Mouse (Mus musculus) A20 (cell line): ENCODE measurements around the gene Nhsl2.
A peak's percentile ranks its signal among the peaks of the same experiment; 100 is the strongest.
"Not testable (repeated sequence)": the region's sequence is repeated elsewhere in the genome, so short reads cannot be mapped to it uniquely, and the experiment has no call there.

Experiments
- DNase-seq: peaks from one replicate; pipeline ENCODE4 v3.0.0-alpha.2; 2011; ENCODE audit warnings: low read depth, low spot score

The Nhsl2 gene

DNA sequence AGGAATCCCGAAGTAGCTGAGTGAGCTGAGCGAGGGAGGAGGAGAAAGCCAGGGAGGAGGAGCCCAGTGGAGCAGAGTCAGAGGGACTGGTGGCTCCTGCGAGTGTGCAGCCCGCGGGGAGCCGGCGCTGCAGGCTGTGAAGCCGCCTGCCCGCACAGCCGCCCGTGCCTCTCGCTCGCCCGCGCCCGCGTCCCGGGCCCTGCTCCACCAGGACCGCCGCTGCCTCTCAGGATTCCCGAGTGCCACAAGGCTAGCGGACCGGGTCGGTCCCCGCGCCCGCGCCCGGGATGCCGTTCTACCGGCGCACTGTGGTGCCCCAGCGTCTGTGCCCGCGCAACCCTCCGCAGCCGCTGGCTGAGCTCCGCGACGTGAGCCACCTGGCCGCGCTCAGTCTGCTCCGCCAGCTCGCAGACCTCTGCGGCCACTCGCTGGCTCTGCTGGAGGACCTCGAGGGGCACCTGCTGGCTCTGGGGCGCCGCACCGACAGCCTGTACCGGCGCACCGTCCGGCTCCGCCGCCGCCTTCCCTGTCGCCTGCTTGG is at the start of gene Nhsl2:
Nhsl2 (plus strand) TSS at position 105 of the 541 bp plus-strand sequence.
- DNase-seq: no peak

- DNase-seq: peak; percentile 43
Measured at GRCm38 (mm10) chrX:101805512-101805911, 43.7 kb upstream of the Nhsl2 start.

- DNase-seq: no peak
Measured at GRCm38 (mm10) chrX:101811750-101812149, 37.4 kb upstream of the Nhsl2 start.

DNA sequence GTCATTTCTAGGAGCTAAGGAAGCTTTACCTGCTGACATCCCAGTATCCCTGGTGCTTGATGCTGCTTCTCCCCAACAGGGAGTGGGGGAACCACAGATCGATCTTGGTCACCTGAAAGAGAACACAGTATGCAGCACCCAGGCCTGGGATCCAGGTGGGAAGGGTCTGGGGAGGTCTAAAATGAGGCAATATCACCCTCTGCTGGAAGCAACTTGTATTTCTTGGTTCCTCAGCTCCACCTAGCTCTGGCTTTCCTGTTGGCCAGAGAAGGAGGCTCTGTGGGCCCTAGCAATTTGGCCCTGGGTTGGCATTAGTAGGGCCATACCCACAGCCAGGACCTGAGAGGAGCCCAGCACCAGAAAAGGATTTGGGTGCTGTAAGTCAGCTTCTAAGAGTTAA is 30.0 kb upstream of the Nhsl2 start:
- peak; percentile 22 for DNase-seq

- not testable (repeated sequence) for DNase-seq
Measured at GRCm38 (mm10) chrX:101819980-101820379, 29.2 kb upstream of the Nhsl2 start.

- DNase-seq: no peak
Measured at GRCm38 (mm10) chrX:101847191-101847795, 1.9 kb upstream of the Nhsl2 start.

DNA sequence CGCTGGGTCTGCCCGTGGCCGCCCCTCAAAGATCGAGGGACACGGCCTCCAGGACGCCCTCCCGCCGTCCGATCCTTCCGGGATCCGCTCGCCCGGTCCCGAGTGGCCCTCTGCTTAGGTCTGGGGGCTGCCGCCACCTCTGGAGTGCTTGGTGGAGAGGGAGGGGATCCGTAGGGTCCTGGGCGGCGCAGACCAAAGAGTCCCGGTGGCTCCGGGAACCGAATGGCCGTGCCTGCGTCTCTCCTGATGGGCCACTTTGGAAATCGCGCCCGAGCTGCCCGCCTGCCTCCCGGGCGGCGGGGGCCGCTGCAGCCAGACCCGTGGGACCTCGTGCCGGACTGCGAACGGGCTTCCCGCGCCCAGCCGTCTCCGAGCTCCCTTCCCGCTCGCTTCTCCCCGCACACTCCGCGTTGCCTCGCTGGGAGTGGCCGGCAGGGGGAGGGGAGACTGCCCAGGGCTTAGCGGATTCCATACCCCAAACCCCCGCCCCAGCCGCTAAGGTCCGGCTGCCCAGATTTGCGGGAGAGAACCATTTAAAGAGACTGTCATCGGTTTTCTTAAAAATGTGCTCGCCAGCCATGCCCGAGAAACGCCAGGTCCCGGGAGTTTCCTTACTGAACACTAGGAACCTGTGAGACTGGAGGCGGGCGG is 841 bp downstream of the Nhsl2 start:
- no peak for DNase-seq

- no peak for DNase-seq
Measured at GRCm38 (mm10) chrX:101851566-101852354, 2.6 kb downstream of the Nhsl2 start.

- DNase-seq: no peak
Measured at GRCm38 (mm10) chrX:101863666-101864378, 14.6 kb downstream of the Nhsl2 start.

GRCm38 (mm10) chrX:101864788-101865187 is 15.6 kb downstream of the Nhsl2 start:
- DNase-seq: no peak

DNA sequence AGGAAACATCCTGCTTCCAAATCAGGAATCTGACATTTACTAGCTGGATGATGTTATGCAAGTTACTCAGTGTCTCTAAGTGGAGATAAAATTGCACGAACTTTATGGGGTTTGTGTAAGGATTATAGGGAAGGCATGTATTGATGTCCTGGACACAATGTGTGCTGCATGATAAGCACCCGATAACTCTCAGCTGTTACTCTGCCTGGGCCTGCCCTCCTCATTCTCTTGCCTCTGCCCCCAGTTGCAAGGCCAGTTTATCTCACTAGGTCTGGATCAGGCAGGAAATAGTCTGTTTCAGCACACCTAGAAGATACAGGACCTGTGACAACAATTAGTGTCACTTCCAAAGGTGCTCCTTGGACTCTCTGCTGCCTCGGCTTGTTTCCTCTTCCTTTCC is 25.0 kb downstream of the Nhsl2 start:
- DNase-seq: no peak

DNA sequence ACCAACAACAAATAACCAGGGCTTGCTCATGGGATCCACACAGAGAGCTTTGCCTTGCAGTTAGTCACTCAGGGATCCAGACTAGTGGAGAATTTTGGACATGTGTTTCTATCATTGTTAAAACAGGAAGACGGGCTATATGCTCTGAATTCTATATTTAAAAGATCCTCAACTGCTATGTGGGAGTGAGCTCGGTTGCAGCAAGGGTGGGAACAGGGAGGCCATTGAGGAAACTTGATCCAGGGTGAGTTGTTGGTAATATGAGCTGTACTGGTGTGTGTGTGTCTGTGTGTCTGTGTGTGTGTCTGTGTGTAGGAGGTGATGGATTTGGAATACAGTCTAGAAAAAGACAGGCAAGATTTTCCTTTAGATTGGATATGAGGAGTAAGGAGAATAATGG is 25.7 kb downstream of the Nhsl2 start:
- no peak for DNase-seq

GRCm38 (mm10) chrX:101876136-101876535 is 27.0 kb downstream of the Nhsl2 start:
- no peak for DNase-seq

- DNase-seq: no peak
Measured at GRCm38 (mm10) chrX:101877840-101878239, 28.7 kb downstream of the Nhsl2 start.

GRCm38 (mm10) chrX:101878546-101878945 is 29.4 kb downstream of the Nhsl2 start:
- no peak for DNase-seq

- DNase-seq: no peak
Measured at GRCm38 (mm10) chrX:101882141-101882751, 33.1 kb downstream of the Nhsl2 start.

DNA sequence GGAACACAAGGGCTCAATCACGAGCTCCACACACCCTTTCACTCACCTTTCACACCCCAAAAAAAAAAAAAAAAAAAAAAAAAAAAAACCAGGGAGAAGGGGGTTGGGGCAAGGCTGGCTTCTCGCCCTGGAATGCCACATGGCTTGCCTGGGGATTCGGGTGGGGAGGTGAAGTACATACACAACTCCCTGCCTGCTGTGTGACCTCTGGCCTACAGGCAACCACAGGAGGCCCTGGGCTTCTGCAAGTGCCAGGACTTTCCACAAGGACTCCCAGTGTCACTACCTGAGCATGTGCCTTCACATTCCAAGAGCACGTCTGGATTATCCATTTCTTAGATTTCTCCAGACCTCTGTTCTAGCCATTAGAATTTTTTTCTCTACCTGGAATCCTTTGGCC is 40.2 kb downstream of the Nhsl2 start:
- no peak for DNase-seq

GRCm38 (mm10) chrX:101889813-101890469 is 40.8 kb downstream of the Nhsl2 start:
- no peak for DNase-seq

DNA sequence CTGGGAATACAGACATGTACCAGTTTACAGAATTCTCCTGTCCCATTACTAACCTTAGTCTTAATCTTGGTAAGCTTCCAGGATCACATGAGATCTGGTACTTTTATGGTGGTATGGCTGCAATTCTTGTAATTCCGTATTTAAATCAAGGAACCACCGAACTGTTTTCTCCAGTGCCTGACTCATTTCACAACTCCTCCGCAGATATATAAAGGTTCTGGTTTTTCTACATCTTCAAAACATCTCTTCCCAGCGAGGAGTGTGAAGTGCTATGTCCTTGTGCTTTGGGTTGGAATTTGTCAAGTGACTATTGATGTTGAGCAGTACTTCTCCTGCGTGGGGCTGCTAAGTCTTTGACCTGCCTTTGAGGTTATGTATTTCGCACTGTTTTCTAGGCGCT is 44.6 kb downstream of the Nhsl2 start:
- no peak for DNase-seq

- DNase-seq: no peak
Measured at GRCm38 (mm10) chrX:101898341-101898740, 49.2 kb downstream of the Nhsl2 start.
